Mouse (Mus musculus): ENCODE measurements around the gene Galnt18.

Gene Galnt18

DNA sequence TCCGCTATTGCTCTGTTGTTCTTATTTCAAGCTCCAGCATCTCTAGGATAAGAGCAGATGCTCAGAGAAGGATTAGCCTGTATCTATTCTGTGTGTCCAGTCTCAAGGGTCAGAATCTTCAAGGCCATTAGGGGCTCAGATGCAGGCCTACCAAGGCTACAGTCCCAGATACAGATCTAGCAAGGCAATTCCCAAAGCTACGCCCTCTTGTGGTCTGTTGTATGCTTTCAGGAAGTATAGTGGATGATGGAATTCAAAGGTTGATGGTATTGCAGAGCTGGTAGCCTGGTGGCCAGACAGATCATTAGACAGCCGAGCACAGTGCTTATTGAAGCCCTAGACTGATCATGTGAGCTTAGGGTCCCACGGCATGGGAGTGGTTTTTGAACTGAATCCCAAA is 320.1 kb downstream of the Galnt18 start:
- in situ Hi-C loops (cut with MboI; ENCODE audit: low pct_unique_long_range_greater_than_20kb in 1 of 2, low sequenced_read_pairs in 2 of 2, unreplicated experiment in 1 of 2), result no loop called here

DNA sequence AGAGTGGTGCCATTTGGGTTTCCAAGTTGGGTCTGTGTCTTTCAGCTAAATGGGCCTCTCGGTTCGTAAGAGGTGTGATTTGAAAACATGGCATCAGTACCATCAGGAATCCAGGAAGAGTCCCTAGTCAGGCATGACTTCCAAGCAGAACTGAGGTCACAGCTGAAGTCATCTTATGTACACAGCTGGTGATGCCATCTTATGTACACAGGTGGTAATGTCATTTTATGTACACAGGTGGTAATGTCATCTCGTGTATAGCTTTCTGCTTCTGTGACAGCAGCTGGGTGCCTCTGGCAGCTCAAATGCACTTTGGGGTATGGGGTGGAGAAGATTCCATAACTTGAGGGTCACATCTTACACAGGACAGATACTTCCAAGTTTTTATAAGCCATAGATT is 323.8 kb downstream of the Galnt18 start:
- in situ Hi-C loops (cut with MboI; ENCODE audit: low pct_unique_long_range_greater_than_20kb in 1 of 2, low sequenced_read_pairs in 2 of 2, unreplicated experiment in 1 of 2), result no loop called here

DNA sequence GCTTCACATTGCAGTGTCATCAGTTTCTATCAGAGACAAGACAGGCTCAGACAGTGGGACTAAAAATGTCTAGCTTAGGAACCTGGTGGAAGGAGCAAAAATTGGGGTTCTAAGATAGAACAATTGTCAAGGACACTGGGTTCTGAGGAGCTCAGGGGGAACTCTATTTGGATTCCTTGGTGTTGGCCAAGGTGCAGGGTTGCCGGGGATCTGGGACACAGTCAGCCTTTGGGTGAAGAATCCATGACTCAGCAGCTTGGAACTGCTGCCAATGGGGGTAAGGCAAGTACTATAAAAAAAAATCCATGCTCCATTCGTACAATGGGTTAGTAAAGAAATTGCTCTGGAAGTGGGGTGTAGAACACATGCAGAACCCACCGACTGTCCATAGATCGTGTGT is 324.2 kb downstream of the Galnt18 start:
- in situ Hi-C loops (cut with MboI; ENCODE audit: low pct_unique_long_range_greater_than_20kb in 1 of 2, low sequenced_read_pairs in 2 of 2, unreplicated experiment in 1 of 2), result no loop called here

DNA sequence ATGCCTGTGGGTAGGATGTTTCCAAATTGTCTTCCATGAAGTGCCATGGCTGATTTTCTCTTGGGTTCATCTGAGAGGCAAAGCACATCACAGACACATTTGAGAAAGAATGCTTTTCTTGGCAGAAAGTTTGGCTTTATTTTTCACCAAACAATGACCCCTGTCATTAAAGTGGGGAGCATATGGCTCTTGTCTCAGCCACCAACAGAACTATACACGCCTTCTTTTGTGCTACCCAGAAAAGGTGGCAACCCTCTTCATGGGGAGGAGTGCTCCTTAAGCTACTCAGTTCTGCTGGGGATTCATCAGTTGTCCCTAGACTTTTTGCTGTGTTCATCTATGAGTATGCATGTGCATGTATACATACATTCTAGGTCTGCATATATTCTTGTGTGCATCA is 327.8 kb downstream of the Galnt18 start:
- in situ Hi-C loops (cut with MboI; ENCODE audit: low pct_unique_long_range_greater_than_20kb in 1 of 2, low sequenced_read_pairs in 2 of 2, unreplicated experiment in 1 of 2), result no loop called here

DNA sequence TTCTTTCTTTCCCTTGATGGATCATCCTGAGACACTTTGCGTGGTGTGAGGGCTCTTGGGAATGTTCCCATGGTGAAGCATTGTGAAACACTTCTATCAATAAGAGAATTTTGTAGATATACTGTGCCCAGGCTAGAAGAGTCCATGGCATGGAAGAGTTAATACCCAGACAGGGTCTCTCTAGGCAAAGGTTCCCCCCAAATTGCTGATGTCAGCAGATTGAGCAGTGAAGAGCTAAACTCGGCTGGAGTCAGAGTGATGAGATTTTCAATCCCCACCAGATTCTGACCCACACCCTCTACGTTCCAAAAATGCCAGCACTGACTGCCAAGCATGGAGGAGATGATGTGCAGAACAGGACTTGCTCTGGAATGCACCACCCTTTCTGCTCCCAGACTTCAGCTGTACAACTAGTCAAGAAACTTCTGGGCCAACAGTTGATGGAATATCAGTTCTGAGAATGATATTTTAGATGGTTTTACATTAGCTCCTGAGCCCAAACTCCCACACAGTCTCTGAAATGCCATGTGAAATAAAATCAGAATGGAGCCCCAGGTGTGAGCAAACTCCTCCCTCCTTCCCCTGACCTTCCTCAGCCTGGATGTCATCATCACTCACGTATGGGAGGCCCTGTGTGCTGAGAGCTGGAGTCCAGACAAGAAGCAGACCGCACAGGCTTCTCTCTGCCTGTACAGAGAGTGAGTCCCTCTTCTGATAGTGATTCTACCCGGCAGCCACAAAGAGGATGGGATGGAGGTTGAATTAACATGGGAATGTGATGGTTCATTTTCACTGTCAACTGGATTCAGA is 329.3 kb downstream of the Galnt18 start:
- in situ Hi-C loops (cut with MboI; ENCODE audit: low pct_unique_long_range_greater_than_20kb in 1 of 2, low sequenced_read_pairs in 2 of 2, unreplicated experiment in 1 of 2), result no loop called here

DNA sequence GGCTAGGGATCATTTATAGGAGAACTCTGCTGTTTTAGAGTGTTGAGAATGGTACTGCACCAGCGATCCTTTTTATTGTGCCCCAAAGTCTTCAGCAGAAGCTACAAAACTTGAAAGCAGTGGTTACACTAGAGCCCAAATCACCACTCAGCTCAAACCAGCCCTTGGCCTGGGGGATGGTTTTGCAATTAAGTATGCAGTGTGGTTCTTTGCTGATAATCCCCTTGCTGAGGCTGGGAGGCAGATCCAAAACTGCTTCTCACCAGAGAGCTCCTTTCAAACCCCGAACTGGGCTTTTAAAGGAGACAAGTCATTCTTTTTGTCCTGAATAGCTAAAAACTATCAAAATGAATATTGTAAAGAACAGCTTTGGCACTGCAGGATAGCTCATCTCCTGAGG is 346.6 kb downstream of the Galnt18 start:
- in situ Hi-C loops (cut with MboI; ENCODE audit: low pct_unique_long_range_greater_than_20kb in 1 of 2, low sequenced_read_pairs in 2 of 2, unreplicated experiment in 1 of 2), result no loop called here

DNA sequence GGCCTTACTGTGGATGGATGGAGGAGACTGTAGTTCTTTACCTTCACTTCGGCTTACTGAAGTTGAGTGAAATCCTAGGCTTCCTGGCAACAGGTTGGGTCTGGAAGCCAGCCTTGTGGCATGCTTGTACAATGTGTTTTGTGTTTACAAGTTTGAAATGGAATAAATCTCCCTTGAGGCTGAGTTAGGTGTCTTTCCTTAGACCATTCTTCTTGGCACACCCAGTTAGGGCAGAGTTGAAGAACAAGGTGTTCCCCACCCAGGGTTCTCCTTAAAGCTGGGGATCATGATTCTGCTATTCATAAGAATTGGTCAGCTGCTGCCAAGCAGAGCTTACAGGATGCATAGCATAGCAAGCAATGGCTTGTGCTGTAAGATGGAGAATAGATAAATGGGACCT is 352.4 kb downstream of the Galnt18 start:
- in situ Hi-C loops (cut with MboI; ENCODE audit: low pct_unique_long_range_greater_than_20kb in 1 of 2, low sequenced_read_pairs in 2 of 2, unreplicated experiment in 1 of 2), result no loop called here

Measured in mouse embryonic stem cell (cell line).